8 mouse cellular contexts compared by ENCODE assay signal in the genomic region with DNA sequence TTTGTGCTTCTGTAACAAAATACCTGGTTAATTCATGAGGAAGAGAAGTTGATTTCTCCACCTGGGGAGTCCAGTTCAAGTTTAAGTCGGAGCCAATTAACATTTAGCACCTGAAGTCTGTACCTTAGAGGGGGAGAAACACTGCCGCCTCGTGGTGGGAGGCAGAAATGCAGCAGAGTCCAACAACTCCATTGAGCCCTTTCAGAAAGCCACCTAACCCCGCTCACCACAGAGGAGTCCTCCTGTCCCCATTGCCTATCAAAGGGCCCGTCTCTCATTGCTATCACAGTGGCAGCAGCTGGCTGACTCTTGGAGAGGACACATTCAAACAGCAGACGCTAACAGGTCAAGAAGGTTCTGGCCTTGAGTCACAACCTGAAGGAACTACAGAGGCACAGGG. TPM values are rescaled to one million over a fixed set of nuclear protein-coding genes. Genes with fewer than 3 reads are reported as not detected.
DNase-seq lines count a peak whose midpoint lies in the region; TF ChIP-seq lines count a peak whose summit lies in the region.
"Had no signal": no experiment of that assay in that cellular context is flagged by ENCODE, and none has a peak within 500 bp of the region (broad histone marks: within the 10 kb centered on the region; RNA-seq: fewer than 3 reads in every experiment).

No protein-coding gene starts in this region.

- WGBS in lung, adult 2 months: 24% methylated on average over 6 of the region's 6 CpGs

- no peaks in the 10 kb centered on the region for H3K79me2 ChIP-seq in MEL (ENCODE audit: control insufficient read depth, insufficient read depth, low read length, poor library complexity)

- peak; percentile 76 for TF ChIP-seq CTCF in left cerebral cortex, adult 2 months (IDR thresholded peaks at IDR 0.05)
- peak; percentile 86 to 99 (median 89) for TF ChIP-seq CTCF in MEL (IDR thresholded peaks at IDR 0.05 in 2 of 3, conservative IDR thresholded peaks at IDR 0.05 in 1 of 3; ENCODE audit: control insufficient read depth in 1 of 3, insufficient read depth in 1 of 3, low read depth in 2 of 3, low read length in 3 of 3, poor library complexity in 1 of 3, severe bottlenecking in 1 of 3)
- peak; percentile 84 for TF ChIP-seq CTCF in lung, adult 2 months (IDR thresholded peaks at IDR 0.05; ENCODE audit: insufficient read depth, low read length)

- peak; percentile 60 for TF ChIP-seq RAD21 in MEL (IDR thresholded peaks at IDR 0.05; ENCODE audit: low read depth, low read length)

- H3K4me3 ChIP-seq in left cerebral cortex, adult 2 months: no peak overlapping the region
- H3K4me3 ChIP-seq in MEL (ENCODE audit: control insufficient read depth in 1 of 2, insufficient read depth in 1 of 2, low read depth in 2 of 2, low read length in 2 of 2): no peak overlapping the region
- no peak overlapping the region for H3K4me3 ChIP-seq in lung, adult 2 months (replicated peaks; ENCODE audit: extremely low read depth, low read depth, low read length)
- H3K4me3 ChIP-seq: heart, embryonic 13.5 days had no signal

- intact Hi-C loops in left cerebral cortex, adult 2 months (cut with DNase I): loop anchor here (5.0 kb wide), 1 partner anchor 167 kb away; no protein-coding TSS in a partner anchor

- H3K9ac ChIP-seq in MEL (ENCODE audit: control insufficient read depth, low read depth, low read length, poor library complexity, severe bottlenecking): no peak overlapping the region
- H3K9ac ChIP-seq: heart, embryonic 13.5 days had no signal

- no peaks in the 10 kb centered on the region for H3K27me3 ChIP-seq in MEL (ENCODE audit: control insufficient read depth in 1 of 2, insufficient read depth in 2 of 2, low read length in 2 of 2)
- no peaks in the 10 kb centered on the region for H3K27me3 ChIP-seq in splenic B cell, adult 2 months (ENCODE audit: control insufficient read depth, insufficient read depth, low read length, poor library complexity, severe bottlenecking)

- TF ChIP-seq EP300 in MEL (IDR thresholded peaks at IDR 0.05; ENCODE audit: low read depth in 1 of 2, low read length in 2 of 2): no peak

- H3K36me3 ChIP-seq in MEL (ENCODE audit: control insufficient read depth in 1 of 2, insufficient read depth in 2 of 2, low read length in 2 of 2): no peaks in the 10 kb centered on the region
- no peaks in the 10 kb centered on the region for H3K36me3 ChIP-seq in splenic B cell, adult 2 months (ENCODE audit: control insufficient read depth, insufficient read depth, low read length, poor library complexity, severe bottlenecking)
- H3K36me3 ChIP-seq: heart, embryonic 13.5 days had no signal

- peaks cover 0 to 4% of the 10 kb centered on the region in 2 experiments; a peak in 2 of 4 replicates for H3K4me1 ChIP-seq in MEL (ENCODE audit: control insufficient read depth in 1 of 2, insufficient read depth in 2 of 2, low read length in 2 of 2)
- H3K4me1 ChIP-seq in lung, adult 2 months (ENCODE audit: control insufficient read depth, insufficient read depth, low read length): no peaks in the 10 kb centered on the region
- H3K4me1 ChIP-seq: heart, embryonic 13.5 days had no signal

- peak; percentile 43 to 47 for DNase-seq in left cerebral cortex, adult 2 months (ENCODE audit: extremely low spot score in 1 of 2, low spot score in 2 of 2)
- no peak for DNase-seq in left cerebral cortex, adult 11 months (ENCODE audit: low spot score)
- DNase-seq in MEL (ENCODE audit: low read depth, low spot score): peak; percentile 73
- peak; percentile 59 for DNase-seq in brain, adult 2 months (ENCODE audit: low read depth, low spot score)
- DNase-seq in forelimb bud, embryonic 11.5 days (ENCODE audit: low read depth, low spot score): peak; percentile 24
- peak; percentile 61 for DNase-seq in lung, adult 2 months
- peak; percentile 80 for DNase-seq in splenic B cell, adult 2 months (ENCODE audit: low read depth, low spot score)

- H3K27ac ChIP-seq in left cerebral cortex, adult 2 months: no peak overlapping the region
- no peak overlapping the region for H3K27ac ChIP-seq in MEL (ENCODE audit: control insufficient read depth, low read depth, low read length)
- H3K27ac ChIP-seq: heart, embryonic 13.5 days had no signal

- H3K9me3 ChIP-seq in MEL (replicated peaks; ENCODE audit: insufficient read depth, low read length): no peaks in the 10 kb centered on the region
- H3K9me3 ChIP-seq: heart, embryonic 13.5 days had no signal

- no peak for TF ChIP-seq POLR2A in MEL (IDR thresholded peaks at IDR 0.05; ENCODE audit: control insufficient read depth in 1 of 2, insufficient read depth in 1 of 2, low read depth in 1 of 2, low read length in 2 of 2, poor library complexity in 1 of 2)
- TF ChIP-seq POLR2A in lung, adult 2 months (IDR thresholded peaks at IDR 0.05; ENCODE audit: borderline replicate concordance, extremely low read depth, low read depth, low read length): no peak

TF ChIP-seq in MEL, 35 proteins besides CTCF, POLR2A, EP300 and RAD21:
- TF ChIP-seq MEF2A (IDR thresholded peaks at IDR 0.05; ENCODE audit: extremely low read depth, insufficient replicate concordance, low read depth, low read length, poor library complexity, severe bottlenecking) (no peak), MAZ (IDR thresholded peaks at IDR 0.05; ENCODE audit: low read depth, low read length) (no peak), ELF1 (IDR thresholded peaks at IDR 0.05; ENCODE audit: low read depth, low read length) (no peak), ZC3H11A (IDR thresholded peaks at IDR 0.05; ENCODE audit: low read depth, low read length) (peak; percentile 52), MAFK (IDR thresholded peaks at IDR 0.05; ENCODE audit: borderline replicate concordance, low read depth, low read length) (no peak), SMC3 (IDR thresholded peaks at IDR 0.05; ENCODE audit: low read depth, low read length) (peak; percentile 83), POLR2AphosphoS2 (IDR thresholded peaks at IDR 0.05; ENCODE audit: low read length) (no peak)

RNA-seq across cellular contexts. Expression of gene Ifi27l2b, which starts 37.5 kb away (rescaled TPM):
- not detected for total RNA-seq in left cerebral cortex, adult 2 months (2021)
- total RNA-seq in MEL (2012; rRNA removed): not detected in 2 replicates
- under 1 TPM in 1 of 2 experiments, not detected in 1; 0.07 TPM for polyA plus RNA-seq in MEL (2012; ENCODE audit: insufficient read depth in 1 of 2, insufficient read length in 2 of 2, low read depth in 1 of 2, low replicate concordance in 2 of 2, missing spikeins in 1 of 2)
- 0.11 and 0.34 TPM in 2 replicates for polyA plus RNA-seq in lung, adult 2 months (2012; rRNA removed)
- polyA plus RNA-seq: heart, embryonic 13.5 days had no signal

RNA-seq across cellular contexts. Expression of gene Ppp4r4, which starts 37.6 kb away (rescaled TPM):
- total RNA-seq in left cerebral cortex, adult 2 months (2021): 10 to 100 TPM; 24.8 to 25.8 TPM
- total RNA-seq in MEL (2012; rRNA removed): 1.0 and 1.3 TPM in 2 replicates
- polyA plus RNA-seq in MEL (2012; ENCODE audit: insufficient read depth in 1 of 2, insufficient read length in 2 of 2, low read depth in 1 of 2, low replicate concordance in 2 of 2, missing spikeins in 1 of 2): 1 to 10 TPM in 1 of 2 experiments, not detected in 1; 3.0 TPM
- 3.1 and 4.3 TPM in 2 replicates for polyA plus RNA-seq in lung, adult 2 months (2012; rRNA removed)

RNA-seq across cellular contexts. Expression of gene Ifi27l2a, which starts 51.0 kb away (rescaled TPM):
- total RNA-seq in left cerebral cortex, adult 2 months (2021): 1 to 10 TPM; 2.0 to 2.3 TPM
- 3.2 and 4.4 TPM in 2 replicates for total RNA-seq in MEL (2012; rRNA removed)
- 1 to 10 TPM in 1 of 2 experiments, not detected in 1; 3.5 TPM for polyA plus RNA-seq in MEL (2012; ENCODE audit: insufficient read depth in 1 of 2, insufficient read length in 2 of 2, low read depth in 1 of 2, low replicate concordance in 2 of 2, missing spikeins in 1 of 2)
- polyA plus RNA-seq in lung, adult 2 months (2012; rRNA removed): 319 and 789 TPM in 2 replicates

Comparison
In these comparisons a context has a peak if more than half of its experiments do, and no peak if none do; other contexts are left out.
1. RNA of gene Ppp4r4, which starts 37.6 kb away (total RNA-seq): 24.8 to 25.8 TPM in left cerebral cortex, adult 2 months; 1.0 to 1.3 TPM in MEL; every median in the first group is over 10 times any median in the second.
2. Peak in every context shown above with its lines, with median percentiles within 50 percentile points of each other: CTCF ChIP-seq.